Mouse (Mus musculus): ENCODE measurements around the gene Micall2. TPM values are rescaled to one million over a fixed set of nuclear protein-coding genes. Genes with fewer than 3 reads are reported as not detected.

Micall2 gene
- total and polyA plus RNA-seq, 3 experiments, result 6.0 to 14.7 (median 6.1) TPM

- DNase-seq, result no peak
Observed at GRCm38 (mm10) chr5:139681832-139682630, 54.1 kb downstream of the Micall2 start.

GRCm38 (mm10) chr5:139675707-139675967, 60.5 kb downstream of the Micall2 start:
- no peak for DNase-seq

GRCm38 (mm10) chr5:139674940-139675706, 61.0 kb downstream of the Micall2 start:
- DNase-seq, result no peak

- DNase-seq, result peak; percentile 11
Observed at GRCm38 (mm10) chr5:139669380-139669779, 66.8 kb downstream of the Micall2 start.

- peak; percentile 68 for DNase-seq
Observed at GRCm38 (mm10) chr5:139668494-139668893, 67.6 kb downstream of the Micall2 start.

GRCm38 (mm10) chr5:139666496-139666895, 69.6 kb downstream of the Micall2 start:
- no peak for DNase-seq

- DNase-seq, result no peak
Observed at GRCm38 (mm10) chr5:139665375-139665774, 70.8 kb downstream of the Micall2 start.

GRCm38 (mm10) chr5:139661713-139662112, 74.4 kb downstream of the Micall2 start:
- no peak for DNase-seq

GRCm38 (mm10) chr5:139659307-139659706, 76.8 kb downstream of the Micall2 start:
- no peak for DNase-seq

GRCm38 (mm10) chr5:139658865-139659264, 77.3 kb downstream of the Micall2 start:
- DNase-seq, result no peak

- no peak for DNase-seq
Observed at GRCm38 (mm10) chr5:139657959-139658602, 78.1 kb downstream of the Micall2 start.

Small RNA genes within 50 kb of the gene (microRNA-seq; reads per million reads assigned to microRNA genes)
- gene Mir7037, result 0.83 to 2.0 reads per million in 2 experiments

Other genes starting within 250 kb of the Micall2 start
- gene Uncx, start 192.8 kb downstream of the Micall2 start, total RNA-seq (2021), result not detected
- gene Uncx, start 192.8 kb downstream of the Micall2 start, polyA plus RNA-seq (2012; rRNA removed), result 0.04 TPM in 1 of 2 replicates, not detected in the other
- gene Ints1, start 39.3 kb upstream of the Micall2 start, total RNA-seq (2021), result 10 to 100 TPM; 50.6 to 55.9 TPM
- 77.2 and 91.0 TPM in 2 replicates for gene Ints1, start 39.3 kb upstream of the Micall2 start, polyA plus RNA-seq (2012; rRNA removed)
- 10 to 100 TPM; 32.1 to 34.1 TPM for gene Mafk, start 55.2 kb upstream of the Micall2 start, total RNA-seq (2021)
- 28.8 and 29.8 TPM in 2 replicates for gene Mafk, start 55.2 kb upstream of the Micall2 start, polyA plus RNA-seq (2012; rRNA removed)
- under 1 TPM; 0.17 TPM for gene Tmem184a, start 83.6 kb upstream of the Micall2 start, total RNA-seq (2021)
- gene Tmem184a, start 83.6 kb upstream of the Micall2 start, polyA plus RNA-seq (2012; rRNA removed), result 0.43 and 1.5 TPM in 2 replicates
- gene Gm26938, start 90.1 kb upstream of the Micall2 start, total RNA-seq (2021), result not detected
- not detected in 2 replicates for gene Gm26938, start 90.1 kb upstream of the Micall2 start, polyA plus RNA-seq (2012; rRNA removed)
- gene Psmg3, start 90.5 kb upstream of the Micall2 start, total RNA-seq (2021), result 10 to 100 TPM; 14.8 to 21.5 TPM
- 18.3 and 20.8 TPM in 2 replicates for gene Psmg3, start 90.5 kb upstream of the Micall2 start, polyA plus RNA-seq (2012; rRNA removed)
- gene Elfn1, start 171.6 kb upstream of the Micall2 start, total RNA-seq (2021), result 10 to 100 TPM in 1 of 2 experiments, under 1 TPM in 1; 0.35 to 25.4 TPM
- gene Elfn1, start 171.6 kb upstream of the Micall2 start, polyA plus RNA-seq (2012; rRNA removed), result 33.8 and 96.1 TPM in 2 replicates

All from adrenal gland, adult 2 months (tissue).